Mouse (Mus musculus) lung, postnatal 0 days (tissue): ENCODE measurements around the gene Gria3.

Experiments
- CTCF ChIP-seq: IDR thresholded peaks from 2 replicates; pipeline ENCODE4 v1.5.1; 2016; ENCODE audit warnings: antibody characterized with exemption, mild to moderate bottlenecking
- EP300 ChIP-seq: IDR thresholded peaks from 2 replicates; pipeline ENCODE4 v1.6.1; 2016; ENCODE audit warnings: antibody characterized with exemption, mild to moderate bottlenecking, control low read depth

- TF ChIP-seq CTCF (no peak), EP300 (no peak)
These were observed 131.9 kb downstream of the Gria3 start for GRCm38 (mm10) chrX:41532511-41532910.
